Mouse (Mus musculus) cerebellum, adult 11-12 months (tissue): ENCODE data around the gene Srrm3.
A peak's percentile ranks its signal among the peaks of the same experiment; 100 is the strongest.

ENCODE experiments used
- DNase-seq: peaks from one replicate; pipeline ENCODE4 v3.0.0; 2022

The Srrm3 gene

GRCm38 (mm10) chr5:135824517-135824916 is 17.8 kb downstream of the Srrm3 start:
- DNase-seq: no peak

- no peak for DNase-seq
Observed at GRCm38 (mm10) chr5:135826225-135826624, 19.5 kb downstream of the Srrm3 start.

- DNase-seq: peak; percentile 7
Observed at GRCm38 (mm10) chr5:135829381-135829780, 22.7 kb downstream of the Srrm3 start.

- DNase-seq: peak; percentile 9
Observed at GRCm38 (mm10) chr5:135832729-135833128, 26.0 kb downstream of the Srrm3 start.

- DNase-seq: peak; percentile 82
Observed at GRCm38 (mm10) chr5:135834769-135835491, 28.2 kb downstream of the Srrm3 start.

- DNase-seq: no peak
Observed at GRCm38 (mm10) chr5:135835492-135835858, 28.8 kb downstream of the Srrm3 start.

- peak; percentile 74 for DNase-seq
Observed at GRCm38 (mm10) chr5:135835981-135836380, 29.3 kb downstream of the Srrm3 start.

- no peak for DNase-seq
Observed at GRCm38 (mm10) chr5:135841651-135842050, 35.0 kb downstream of the Srrm3 start.

GRCm38 (mm10) chr5:135843418-135843817 is 36.7 kb downstream of the Srrm3 start:
- DNase-seq: no peak

- no peak for DNase-seq
Observed at GRCm38 (mm10) chr5:135845676-135846320, 39.1 kb downstream of the Srrm3 start.

GRCm38 (mm10) chr5:135847460-135847859 is 40.8 kb downstream of the Srrm3 start:
- no peak for DNase-seq

- DNase-seq: no peak
Observed at GRCm38 (mm10) chr5:135847881-135848280, 41.2 kb downstream of the Srrm3 start.

GRCm38 (mm10) chr5:135851024-135851423 is 44.3 kb downstream of the Srrm3 start:
- no peak for DNase-seq

GRCm38 (mm10) chr5:135851481-135851880 is 44.8 kb downstream of the Srrm3 start:
- no peak for DNase-seq

GRCm38 (mm10) chr5:135852421-135852820 is 45.7 kb downstream of the Srrm3 start:
- no peak for DNase-seq

- DNase-seq: no peak
Observed at GRCm38 (mm10) chr5:135853731-135854130, 47.0 kb downstream of the Srrm3 start.

- DNase-seq: peak; percentile 67
Observed at GRCm38 (mm10) chr5:135855156-135855555, 48.5 kb downstream of the Srrm3 start.

GRCm38 (mm10) chr5:135866662-135867061 is 60.0 kb downstream of the Srrm3 start:
- DNase-seq: no peak

- DNase-seq: peak; percentile 41
Observed at GRCm38 (mm10) chr5:135867637-135868593, 61.2 kb downstream of the Srrm3 start.

GRCm38 (mm10) chr5:135868653-135869052 is 62.0 kb downstream of the Srrm3 start:
- no peak for DNase-seq

- no peak for DNase-seq
Observed at GRCm38 (mm10) chr5:135869661-135870423, 63.2 kb downstream of the Srrm3 start.

- no peak for DNase-seq
Observed at GRCm38 (mm10) chr5:135870505-135870904, 63.8 kb downstream of the Srrm3 start.

GRCm38 (mm10) chr5:135872996-135873395 is 66.3 kb downstream of the Srrm3 start:
- no peak for DNase-seq
